Mouse (Mus musculus) CD4-positive, CD25-positive, alpha-beta regulatory T cell, adult 9 weeks (primary cell): ENCODE measurements around the gene Zdhhc9. TPM values are rescaled to one million over a fixed set of nuclear protein-coding genes. Genes with fewer than 3 reads are reported as not detected.

ENCODE experiments used
- polyA plus RNA-seq: library from polyadenylated mRNA; unstranded; fragments of 100-300 nt; shearing (Covaris generic); gene quantifications from one replicate; pipeline ENCODE4 v1.2.1, GENCODE M21; 2017

The Zdhhc9 gene
- 30.3 TPM for polyA plus RNA-seq

GRCm38 (mm10) chrX:48208519-48209185 is at the start of gene Zdhhc9:
Zdhhc9 (minus strand) TSS chrX:48208878.

GRCm38 (mm10) chrX:48256468-48257007 is 47.9 kb upstream of the Zdhhc9 start, which contains the start of gene Utp14a:
Utp14a (plus strand) TSS chrX:48256862.

GRCm38 (mm10) chrX:48146262-48146661 is 62.4 kb downstream of the Zdhhc9 start, which contains the start of gene Sash3:
Sash3 (plus strand) TSS chrX:48146436.

Other genes with a start within 250 kb of the Zdhhc9 start
- gene Apln, start 174.0 kb downstream of the Zdhhc9 start, polyA plus RNA-seq: 0.46 TPM
- gene Xpnpep2, start 100.2 kb downstream of the Zdhhc9 start, polyA plus RNA-seq: 0.11 TPM
- gene Sash3, start 62.4 kb downstream of the Zdhhc9 start, polyA plus RNA-seq: 486 TPM
- 23.8 TPM for gene Utp14a, start 48.0 kb upstream of the Zdhhc9 start, polyA plus RNA-seq
- gene Bcorl1, start 132.5 kb upstream of the Zdhhc9 start, polyA plus RNA-seq: 1.6 TPM